Mouse (Mus musculus): ENCODE results near the gene Casp7. TPM values are rescaled to one million over a fixed set of nuclear protein-coding genes. Genes with fewer than 3 reads are reported as not detected.

Gene Casp7
- polyA plus RNA-seq, 1 experiment from 2014 or later = 19.6 TPM

Other genes starting within 250 kb of the Casp7 start
- not detected in 2 replicates for gene Habp2, start 110.0 kb upstream of the Casp7 start, polyA plus RNA-seq (2014; fragmentation: Nextera tagmentation; extraction: Ambion mirVana)
- gene Nrap, start 7.1 kb upstream of the Casp7 start, polyA plus RNA-seq (2014; fragmentation: Nextera tagmentation; extraction: Ambion mirVana) = 0.17 and 0.20 TPM in 2 replicates
- gene Plekhs1, start 64.5 kb downstream of the Casp7 start, polyA plus RNA-seq (2014; fragmentation: Nextera tagmentation; extraction: Ambion mirVana) = 0.13 and 0.29 TPM in 2 replicates
- 16.9 and 18.2 TPM in 2 replicates for gene Dclre1a, start 151.1 kb downstream of the Casp7 start, polyA plus RNA-seq (2014; fragmentation: Nextera tagmentation; extraction: Ambion mirVana)
- 16.9 and 19.0 TPM in 2 replicates for gene Nhlrc2, start 151.1 kb downstream of the Casp7 start, polyA plus RNA-seq (2014; fragmentation: Nextera tagmentation; extraction: Ambion mirVana)